Mouse (Mus musculus) effector memory CD4-positive, alpha-beta T cell, adult 7 months (primary cell): ENCODE data around the gene Olfr1252. TPM values are rescaled to one million over a fixed set of nuclear protein-coding genes. Genes with fewer than 3 reads are reported as not detected.

Source experiments
- polyA plus RNA-seq: library from polyadenylated mRNA; unstranded; fragments of 100-300 nt; shearing (Covaris generic); gene quantifications from one replicate; pipeline ENCODE4 v1.2.1, GENCODE M21; 2017

The Olfr1252 gene
- not detected for polyA plus RNA-seq

GRCm38 (mm10) chr2:89724912-89725311, at the start of gene Olfr1252:
Gene Olfr1252 (minus strand): TSS chr2:89725012.

GRCm38 (mm10) chr2:89756990-89757389, 32.2 kb upstream of the Olfr1252 start, which contains the start of gene Olfr1253:
Gene Olfr1253 (minus strand): TSS chr2:89757090.

GRCm38 (mm10) chr2:89671836-89672235, 53.0 kb downstream of the Olfr1252 start, which contains the start of gene Olfr1251:
Gene Olfr1251 (minus strand): TSS chr2:89671936.

Other genes starting within 250 kb of the Olfr1252 start
- gene Olfr1241, start 237.9 kb downstream of the Olfr1252 start, polyA plus RNA-seq, result not detected
- gene Olfr1242, start 226.7 kb downstream of the Olfr1252 start, polyA plus RNA-seq, result not detected
- gene Olfr1243, start 193.5 kb downstream of the Olfr1252 start, polyA plus RNA-seq, result not detected
- not detected for gene Olfr1245, start 146.6 kb downstream of the Olfr1252 start, polyA plus RNA-seq
- not detected for gene Olfr1246, start 131.9 kb downstream of the Olfr1252 start, polyA plus RNA-seq
- gene Olfr1247, start 110.9 kb downstream of the Olfr1252 start, polyA plus RNA-seq, result not detected
- gene Olfr1248, start 106.8 kb downstream of the Olfr1252 start, polyA plus RNA-seq, result not detected
- gene Olfr1249, start 90.0 kb downstream of the Olfr1252 start, polyA plus RNA-seq, result not detected
- gene Olfr1250, start 63.5 kb downstream of the Olfr1252 start, polyA plus RNA-seq, result not detected
- not detected for gene Olfr1251, start 53.1 kb downstream of the Olfr1252 start, polyA plus RNA-seq
- gene Olfr1253, start 32.1 kb upstream of the Olfr1252 start, polyA plus RNA-seq, result not detected
- not detected for gene Olfr1254, start 68.6 kb upstream of the Olfr1252 start, polyA plus RNA-seq
- gene Olfr1255, start 87.0 kb upstream of the Olfr1252 start, polyA plus RNA-seq, result not detected
- gene Olfr1256, start 116.5 kb upstream of the Olfr1252 start, polyA plus RNA-seq, result not detected
- not detected for gene Olfr48, start 123.2 kb upstream of the Olfr1252 start, polyA plus RNA-seq
- not detected for gene Olfr1257, start 153.4 kb upstream of the Olfr1252 start, polyA plus RNA-seq
- gene Olfr1258, start 202.3 kb upstream of the Olfr1252 start, polyA plus RNA-seq, result 0.05 TPM
- not detected for gene Olfr1259, start 223.7 kb upstream of the Olfr1252 start, polyA plus RNA-seq
- gene Olfr1260, start 249.3 kb upstream of the Olfr1252 start, polyA plus RNA-seq, result 0.09 TPM